Mouse (Mus musculus): ENCODE measurements around the gene Mdfic. TPM values are rescaled to one million over a fixed set of nuclear protein-coding genes. Genes with fewer than 3 reads are reported as not detected.

Gene Mdfic
- polyA plus RNA-seq, 1 experiment: 2.1 TPM

GRCm38 (mm10) chr6:15743793-15744192 lies 23.3 kb downstream of the Mdfic start:
- no peak for TF ChIP-seq POLR2A (IDR thresholded peaks at IDR 0.05; ENCODE audit: borderline replicate concordance, insufficient read depth, low read length)
- no peak for DNase-seq
- H3K4me3 ChIP-seq (replicated peaks; ENCODE audit: insufficient read depth, low read depth, low read length): no peak overlapping the region
- H3K27ac ChIP-seq (ENCODE audit: insufficient read depth, low read length): no peak overlapping the region
- 65% methylated on average over 6 of the region's 6 CpGs for WGBS
- H3K4me1 ChIP-seq (ENCODE audit: control insufficient read depth, insufficient read depth, low read length): no peaks in the 10 kb centered on the region
- H3K27me3 ChIP-seq (ENCODE audit: control insufficient read depth, insufficient read depth, low read length): no peaks in the 10 kb centered on the region

DNA sequence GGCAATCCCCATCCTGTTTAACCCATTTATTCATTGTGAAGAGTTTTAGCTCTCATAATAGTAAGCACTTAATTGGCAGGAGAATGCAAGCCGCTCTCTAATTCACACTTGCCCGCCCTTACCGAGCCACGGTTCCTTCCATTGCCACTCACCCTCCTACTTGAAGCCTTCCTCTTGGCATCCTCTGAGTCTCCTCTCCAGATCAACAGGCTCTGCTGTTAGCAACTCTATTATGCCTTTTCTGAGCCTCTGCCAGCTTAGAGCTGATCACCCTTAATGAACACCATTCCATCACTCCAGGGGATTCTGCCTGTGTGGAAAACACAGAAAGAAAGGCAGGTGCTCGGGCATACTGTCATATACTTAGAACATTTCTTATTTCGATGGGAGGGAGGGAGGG lies 24.9 kb downstream of the Mdfic start:
- TF ChIP-seq CTCF (IDR thresholded peaks at IDR 0.05; ENCODE audit: borderline replicate concordance, insufficient read depth, low read depth, low read length) (no peak), POLR2A (IDR thresholded peaks at IDR 0.05; ENCODE audit: borderline replicate concordance, insufficient read depth, low read length) (no peak)

GRCm38 (mm10) chr6:15745891-15746290 lies 25.4 kb downstream of the Mdfic start:
- H3K4me1 ChIP-seq (ENCODE audit: control insufficient read depth, insufficient read depth, low read length): no peaks in the 10 kb centered on the region
- H3K27me3 ChIP-seq (ENCODE audit: control insufficient read depth, insufficient read depth, low read length): no peaks in the 10 kb centered on the region
- H3K27ac ChIP-seq (ENCODE audit: insufficient read depth, low read length): no peak overlapping the region
- no peak overlapping the region for H3K4me3 ChIP-seq (replicated peaks; ENCODE audit: insufficient read depth, low read depth, low read length)
- TF ChIP-seq CTCF (IDR thresholded peaks at IDR 0.05; ENCODE audit: borderline replicate concordance, insufficient read depth, low read depth, low read length) (no peak), POLR2A (IDR thresholded peaks at IDR 0.05; ENCODE audit: borderline replicate concordance, insufficient read depth, low read length) (no peak)
- 78% methylated on average over 5 of the region's 5 CpGs for whole genome bisulfite sequencing
- no peak for DNase-seq

More for the DNA sequence above, 24.9 kb downstream of the Mdfic start:
- WGBS: 34% methylated on average over 6 of the region's 6 CpGs
- DNase-seq: no peak
- no peak overlapping the region for H3K4me3 ChIP-seq (replicated peaks; ENCODE audit: insufficient read depth, low read depth, low read length)
- H3K27ac ChIP-seq (ENCODE audit: insufficient read depth, low read length): no peak overlapping the region
- no peaks in the 10 kb centered on the region for H3K27me3 ChIP-seq (ENCODE audit: control insufficient read depth, insufficient read depth, low read length)
- H3K4me1 ChIP-seq (ENCODE audit: control insufficient read depth, insufficient read depth, low read length): no peaks in the 10 kb centered on the region

GRCm38 (mm10) chr6:15747396-15748155 lies 27.1 kb downstream of the Mdfic start:
- no peak for DNase-seq
- H3K4me3 ChIP-seq (replicated peaks; ENCODE audit: insufficient read depth, low read depth, low read length): no peak overlapping the region

DNA sequence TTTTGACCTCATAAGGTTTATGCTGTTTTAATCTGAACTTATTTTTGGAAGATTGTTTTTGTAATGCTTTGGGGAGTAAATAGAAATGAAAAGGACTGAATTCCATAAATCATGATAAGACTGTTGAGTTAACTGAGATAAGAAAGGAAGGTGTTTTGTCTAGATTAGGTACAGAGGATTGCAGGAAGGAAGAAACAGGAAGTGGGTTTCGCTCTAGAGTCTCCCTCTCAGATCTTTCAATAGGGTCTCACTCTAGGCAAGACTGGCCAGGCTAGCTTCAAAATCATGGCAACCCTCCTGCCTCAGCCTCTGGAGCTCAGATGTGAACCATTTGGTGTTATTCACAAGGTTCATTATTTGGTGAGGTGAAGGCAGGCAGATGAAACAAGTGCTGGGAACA lies 27.8 kb downstream of the Mdfic start:
- H3K27me3 ChIP-seq (ENCODE audit: control insufficient read depth, insufficient read depth, low read length): no peaks in the 10 kb centered on the region

More at GRCm38 (mm10) chr6:15747396-15748155, 27.1 kb downstream of the Mdfic start:
- Histone ChIP-seq H3K4me1 (ENCODE audit: control insufficient read depth, insufficient read depth, low read length) (no peaks in the 10 kb centered on the region), H3K27me3 (ENCODE audit: control insufficient read depth, insufficient read depth, low read length) (no peaks in the 10 kb centered on the region), H3K27ac (ENCODE audit: insufficient read depth, low read length) (no peak overlapping the region)
- WGBS: 97% methylated on average over 5 of the region's 5 CpGs
- TF ChIP-seq CTCF (IDR thresholded peaks at IDR 0.05; ENCODE audit: borderline replicate concordance, insufficient read depth, low read depth, low read length) (no peak), POLR2A (IDR thresholded peaks at IDR 0.05; ENCODE audit: borderline replicate concordance, insufficient read depth, low read length) (no peak)

GRCm38 (mm10) chr6:15748943-15749342 lies 28.5 kb downstream of the Mdfic start:
- TF ChIP-seq CTCF (IDR thresholded peaks at IDR 0.05; ENCODE audit: borderline replicate concordance, insufficient read depth, low read depth, low read length) (no peak), POLR2A (IDR thresholded peaks at IDR 0.05; ENCODE audit: borderline replicate concordance, insufficient read depth, low read length) (no peak)
- WGBS: 98% methylated on average over 2 of the region's 2 CpGs

More for the DNA sequence above, 27.8 kb downstream of the Mdfic start:
- Histone ChIP-seq H3K4me3 (replicated peaks; ENCODE audit: insufficient read depth, low read depth, low read length) (no peak overlapping the region), H3K27ac (ENCODE audit: insufficient read depth, low read length) (no peak overlapping the region), H3K4me1 (ENCODE audit: control insufficient read depth, insufficient read depth, low read length) (no peaks in the 10 kb centered on the region)
- no peak for DNase-seq
- no peak for TF ChIP-seq POLR2A (IDR thresholded peaks at IDR 0.05; ENCODE audit: borderline replicate concordance, insufficient read depth, low read length)
- WGBS: 92% methylated on average over 1 of the region's 1 CpGs

DNA sequence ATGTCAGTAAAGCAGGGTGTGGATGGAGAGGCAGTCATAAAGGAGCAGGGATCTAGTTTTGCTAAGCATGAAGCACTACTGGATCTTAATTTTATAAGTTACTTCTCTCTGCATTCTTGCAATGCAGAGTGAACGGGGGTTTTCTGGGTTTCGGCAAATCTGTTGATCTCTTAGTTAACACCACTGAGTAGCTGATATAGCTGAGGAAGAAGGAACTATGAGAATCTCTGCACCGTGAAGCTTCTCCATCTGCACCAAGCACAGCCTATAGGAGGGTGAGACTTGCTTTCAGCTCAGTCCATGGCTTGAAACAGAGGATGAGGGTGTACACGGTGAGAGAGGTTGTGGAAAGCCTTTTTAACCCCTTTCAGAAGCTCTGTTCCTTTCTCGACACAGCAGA lies 29.6 kb downstream of the Mdfic start:
- TF ChIP-seq CTCF (IDR thresholded peaks at IDR 0.05; ENCODE audit: borderline replicate concordance, insufficient read depth, low read depth, low read length) (no peak), POLR2A (IDR thresholded peaks at IDR 0.05; ENCODE audit: borderline replicate concordance, insufficient read depth, low read length) (no peak)
- Histone ChIP-seq H3K27ac (ENCODE audit: insufficient read depth, low read length) (no peak overlapping the region), H3K27me3 (ENCODE audit: control insufficient read depth, insufficient read depth, low read length) (no peaks in the 10 kb centered on the region), H3K4me1 (ENCODE audit: control insufficient read depth, insufficient read depth, low read length) (no peaks in the 10 kb centered on the region), H3K4me3 (replicated peaks; ENCODE audit: insufficient read depth, low read depth, low read length) (no peak overlapping the region)
- DNase-seq: no peak
- 82% methylated on average over 5 of the region's 5 CpGs for WGBS

More at GRCm38 (mm10) chr6:15748943-15749342, 28.5 kb downstream of the Mdfic start:
- Histone ChIP-seq H3K27ac (ENCODE audit: insufficient read depth, low read length) (no peak overlapping the region), H3K27me3 (ENCODE audit: control insufficient read depth, insufficient read depth, low read length) (no peaks in the 10 kb centered on the region), H3K4me3 (replicated peaks; ENCODE audit: insufficient read depth, low read depth, low read length) (no peak overlapping the region), H3K4me1 (ENCODE audit: control insufficient read depth, insufficient read depth, low read length) (no peaks in the 10 kb centered on the region)
- no peak for DNase-seq

DNA sequence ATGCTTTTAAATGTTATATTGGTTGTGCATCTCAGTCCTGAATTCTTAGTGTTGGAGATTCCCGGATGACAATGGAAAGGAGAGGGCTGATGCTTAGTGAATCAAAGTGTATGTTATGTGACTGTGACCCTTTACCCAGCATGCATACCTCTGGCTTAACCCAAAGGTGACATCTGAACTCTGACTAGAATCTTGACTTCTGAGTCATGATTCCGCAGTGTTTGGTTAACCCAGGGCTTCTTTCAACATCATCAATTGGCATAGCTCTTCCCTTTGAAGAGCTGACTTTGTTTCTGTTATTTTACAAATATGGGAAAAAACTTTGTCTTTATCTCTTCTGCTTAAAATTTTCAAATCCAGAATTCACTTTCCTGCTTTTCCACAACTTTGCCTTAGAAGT lies 30.9 kb downstream of the Mdfic start:
- WGBS: 95% methylated on average over 2 of the region's 2 CpGs
- H3K27ac ChIP-seq (ENCODE audit: insufficient read depth, low read length): no peak overlapping the region
- TF ChIP-seq POLR2A (IDR thresholded peaks at IDR 0.05; ENCODE audit: borderline replicate concordance, insufficient read depth, low read length) (no peak), CTCF (IDR thresholded peaks at IDR 0.05; ENCODE audit: borderline replicate concordance, insufficient read depth, low read depth, low read length) (no peak)

More for the DNA sequence above, 30.9 kb downstream of the Mdfic start:
- H3K27me3 ChIP-seq (ENCODE audit: control insufficient read depth, insufficient read depth, low read length): no peaks in the 10 kb centered on the region
- H3K4me1 ChIP-seq (ENCODE audit: control insufficient read depth, insufficient read depth, low read length): no peaks in the 10 kb centered on the region
- DNase-seq: no peak
- no peak overlapping the region for H3K4me3 ChIP-seq (replicated peaks; ENCODE audit: insufficient read depth, low read depth, low read length)
